Mouse (Mus musculus) c-Kit-negative CD71-positive TER-119-positive erythroid progenitor cells, embryonic 14.5 days (primary cell): Measurements from ENCODE around the gene Gigyf2.

Experiments
- DNase-seq: peaks from one replicate; pipeline ENCODE4 v3.0.0-alpha.2; 2013; ENCODE audit warnings: low read depth, low spot score

Gene Gigyf2

GRCm38 (mm10) chr1:87316672-87317071 lies 10.1 kb upstream of the Gigyf2 start:
- DNase-seq: no peak

GRCm38 (mm10) chr1:87321071-87321470 lies 5.7 kb upstream of the Gigyf2 start:
- no peak for DNase-seq

GRCm38 (mm10) chr1:87322778-87323177 lies 4.0 kb upstream of the Gigyf2 start:
- DNase-seq: no peak

GRCm38 (mm10) chr1:87324649-87325048 lies 2.1 kb upstream of the Gigyf2 start:
- DNase-seq: no peak

GRCm38 (mm10) chr1:87327165-87327861 lies 515 bp downstream of the Gigyf2 start:
- DNase-seq: peak; percentile 46

GRCm38 (mm10) chr1:87331774-87332173 lies 5.0 kb downstream of the Gigyf2 start:
- no peak for DNase-seq

GRCm38 (mm10) chr1:87350576-87350975 lies 23.8 kb downstream of the Gigyf2 start:
- DNase-seq: no peak

GRCm38 (mm10) chr1:87360276-87360675 lies 33.5 kb downstream of the Gigyf2 start:
- DNase-seq: no peak

GRCm38 (mm10) chr1:87378024-87378560 lies 51.3 kb downstream of the Gigyf2 start:
- no peak for DNase-seq

GRCm38 (mm10) chr1:87379919-87380318 lies 53.1 kb downstream of the Gigyf2 start:
- DNase-seq: no peak

- no peak for DNase-seq
Observed at GRCm38 (mm10) chr1:87381152-87381551, 54.4 kb downstream of the Gigyf2 start.

- no peak for DNase-seq
Observed at GRCm38 (mm10) chr1:87386436-87387092, 59.8 kb downstream of the Gigyf2 start.

- DNase-seq: no peak
Observed at GRCm38 (mm10) chr1:87393444-87394195, 66.8 kb downstream of the Gigyf2 start.

GRCm38 (mm10) chr1:87394594-87394993 lies 67.8 kb downstream of the Gigyf2 start, which contains the start of gene Kcnj13:
Gene Kcnj13 (minus strand): TSS chr1:87394729.
- DNase-seq: no peak

GRCm38 (mm10) chr1:87396923-87397586 lies 70.3 kb downstream of the Gigyf2 start:
- DNase-seq: no peak

GRCm38 (mm10) chr1:87404710-87405109 lies 77.9 kb downstream of the Gigyf2 start:
- DNase-seq: no peak

- DNase-seq: no peak
Observed at GRCm38 (mm10) chr1:87406012-87406411, 79.2 kb downstream of the Gigyf2 start.

GRCm38 (mm10) chr1:87409380-87409779 lies 82.6 kb downstream of the Gigyf2 start:
- DNase-seq: no peak

- peak; percentile 45 for DNase-seq
Observed at GRCm38 (mm10) chr1:87418733-87419132, 91.9 kb downstream of the Gigyf2 start.

GRCm38 (mm10) chr1:87435125-87435524 lies 108.3 kb downstream of the Gigyf2 start:
- DNase-seq: no peak

- no peak for DNase-seq
Observed at GRCm38 (mm10) chr1:87436583-87436982, 109.8 kb downstream of the Gigyf2 start.
